Mouse (Mus musculus) CH12.LX (cell line): ENCODE measurements at regions not wholly inside any gene's neighbourhood (a gene's known extent, or its start where the extent isn't known, plus 50 kb on each side); places are given as distances from the start of the nearest gene placed in this dataset.

Experiments used
- DNase-seq: peaks from one replicate; pipeline ENCODE4 v3.0.0-alpha.2; 2013; ENCODE audit errors: extremely low read depth
- H3K27ac ChIP-seq: 2 replicates; pipeline ENCODE4 v1.5.1; 2012; ENCODE audit warnings: low read depth, mild to moderate bottlenecking, control low read depth, moderate library complexity; ENCODE audit not compliant: insufficient read depth
- H3K27me3 ChIP-seq: replicated peaks from 2 replicates; pipeline ENCODE3; 2012; ENCODE audit warnings: inconsistent platforms
- H3K36me3 ChIP-seq, 2 experiments: replicated peaks in 1 of 2; 2 replicates each; pipeline versions ENCODE3 to v1.6.1; 2012; ENCODE audit warnings: inconsistent platforms in 1 of 2, low read length in 1 of 2, mild to moderate bottlenecking in 1 of 2, mixed read lengths in 1 of 2, moderate library complexity in 1 of 2; ENCODE audit not compliant: control insufficient read depth in 1 of 2, insufficient read depth in 1 of 2
- H3K4me1 ChIP-seq, 2 experiments: 2 replicates each; pipeline ENCODE4 v1.6.1; 2012; ENCODE audit warnings: inconsistent platforms in 1 of 2, moderate library complexity in 1 of 2; ENCODE audit not compliant: insufficient read depth in 2 of 2, control insufficient read depth in 1 of 2
- H3K4me2 ChIP-seq: 2 replicates; pipeline ENCODE4 v1.6.1; 2012; ENCODE audit warnings: low read depth, mild to moderate bottlenecking, control low read depth; ENCODE audit not compliant: poor library complexity, insufficient read depth, severe bottlenecking
- H3K4me3 ChIP-seq, 3 experiments: fragments of 150-350 bp in 1 of 3; sonication (generic) in 1 of 3; replicated peaks in 1 of 3; 2 replicates each; pipeline versions ENCODE3 to v1.5.1; 2011 to 2012; ENCODE audit warnings: low read depth in 2 of 3, low read length in 2 of 3, mild to moderate bottlenecking in 2 of 3, moderate library complexity in 2 of 3, control low read depth in 1 of 3, improper control_type of control experiment in 1 of 3, inconsistent platforms in 1 of 3, mixed read lengths in 1 of 3; ENCODE audit not compliant: poor library complexity in 1 of 3
- H3K79me2 ChIP-seq: replicated peaks from 2 replicates; pipeline ENCODE4 v1.6.1; 2012; ENCODE audit warnings: mild to moderate bottlenecking, moderate library complexity; ENCODE audit not compliant: control insufficient read depth, poor library complexity, insufficient read depth, severe bottlenecking; ENCODE audit errors: extremely low read depth
- H3K9ac ChIP-seq: 2 replicates; pipeline ENCODE4 v1.6.1; 2012; ENCODE audit warnings: low read depth, mild to moderate bottlenecking, control low read depth, moderate library complexity; ENCODE audit not compliant: insufficient read depth
- H3K9me3 ChIP-seq: replicated peaks from 2 replicates; pipeline ENCODE3; 2012; ENCODE audit warnings: low read length, inconsistent platforms, mixed read lengths
- BHLHE40 ChIP-seq: IDR thresholded peaks from 2 replicates; pipeline ENCODE4 v1.6.1; 2011; ENCODE audit warnings: mild to moderate bottlenecking, low read depth, low read length, improper control_type of control experiment
- CHD1 ChIP-seq: IDR thresholded peaks from 2 replicates; pipeline ENCODE4 v1.6.1; 2012; ENCODE audit warnings: low read depth, low read length, improper control_type of control experiment, inconsistent platforms
- CHD2 ChIP-seq: IDR thresholded peaks from 2 replicates; pipeline ENCODE4 v1.6.1; 2011; ENCODE audit warnings: low read length, improper control_type of control experiment
- E2F4 ChIP-seq: IDR thresholded peaks from 2 replicates; pipeline ENCODE4 v1.6.1; 2011; ENCODE audit warnings: low read depth, low read length, improper control_type of control experiment; ENCODE audit not compliant: insufficient replicate concordance
- ELF1 ChIP-seq: IDR thresholded peaks from 2 replicates; pipeline ENCODE4 v1.6.1; 2014; ENCODE audit warnings: low read depth, mild to moderate bottlenecking, inconsistent platforms, low read length, improper control_type of control experiment
- EP300 ChIP-seq: IDR thresholded peaks from 2 replicates; pipeline ENCODE4 v1.6.1; 2011; ENCODE audit warnings: low read length, improper control_type of control experiment
- ETS1 ChIP-seq: conservative IDR thresholded peaks from 2 replicates; pipeline ENCODE4 v1.6.1; 2012; ENCODE audit warnings: low read depth, mild to moderate bottlenecking, inconsistent platforms, low read length, improper control_type of control experiment, moderate library complexity
- IRF4 ChIP-seq: IDR thresholded peaks from 2 replicates; pipeline ENCODE4 v1.6.1; 2014; ENCODE audit warnings: low read depth, mild to moderate bottlenecking, inconsistent platforms, low read length, improper control_type of control experiment
- JUND ChIP-seq: conservative IDR thresholded peaks from 2 replicates; pipeline ENCODE4 v1.6.1; 2011; ENCODE audit warnings: low read depth, low read length, improper control_type of control experiment
- MAZ ChIP-seq: IDR thresholded peaks from 2 replicates; pipeline ENCODE4 v1.6.1; 2012; ENCODE audit warnings: low read depth, mild to moderate bottlenecking, inconsistent platforms, low read length, improper control_type of control experiment, moderate library complexity
- MEF2A ChIP-seq: IDR thresholded peaks from 2 replicates; pipeline ENCODE4 v1.6.1; 2014; ENCODE audit warnings: low read depth, mild to moderate bottlenecking, inconsistent platforms, low read length, improper control_type of control experiment, borderline replicate concordance
- MYC ChIP-seq: IDR thresholded peaks from 2 replicates; pipeline ENCODE4 v1.6.1; 2011; ENCODE audit warnings: low read depth, mild to moderate bottlenecking, improper control_type of control experiment, low read length
- PAX5 ChIP-seq: IDR thresholded peaks from 2 replicates; pipeline ENCODE4 v1.6.1; 2012; ENCODE audit warnings: low read length, inconsistent platforms, mixed read lengths
- POLR2AphosphoS2 ChIP-seq: IDR thresholded peaks from 2 replicates; pipeline ENCODE4 v1.6.1; 2011; ENCODE audit warnings: low read depth, low read length, improper control_type of control experiment
- SMC3 ChIP-seq: IDR thresholded peaks from 2 replicates; pipeline ENCODE4 v1.6.1; 2011; ENCODE audit warnings: low read depth, low read length, improper control_type of control experiment
- TBP ChIP-seq: conservative IDR thresholded peaks from 2 replicates; pipeline ENCODE4 v1.6.1; 2011; ENCODE audit warnings: low read depth, low read length, improper control_type of control experiment
- USF1 ChIP-seq: IDR thresholded peaks from 2 replicates; pipeline ENCODE4 v1.6.1; 2014; ENCODE audit warnings: low read depth, mild to moderate bottlenecking, inconsistent platforms, low read length, improper control_type of control experiment
- USF2 ChIP-seq: conservative IDR thresholded peaks from 2 replicates; pipeline ENCODE4 v1.6.1; 2011; ENCODE audit warnings: low read depth, low read length, improper control_type of control experiment
- ZC3H11A ChIP-seq: IDR thresholded peaks from 2 replicates; pipeline ENCODE4 v1.6.1; 2012; ENCODE audit warnings: low read depth, mild to moderate bottlenecking, inconsistent platforms, low read length, improper control_type of control experiment
- dilution Hi-C: fragments of 300-500 bp; cut with MboI; formaldehyde crosslinking; loops from 2 replicates; pipeline ENCODE4 v1.14.3; 2020; ENCODE audit warnings: low sequenced_read_pairs; ENCODE audit not compliant: extremely low pct_unique_long_range_greater_than_20kb, extremely low pct_ligation_motif_present
- in situ Hi-C: fragments of 300-500 bp; cut with MboI; formaldehyde crosslinking; loops from 3 replicates; pipeline ENCODE4 v1.14.3; 2019; ENCODE audit warnings: low sequenced_read_pairs, low pct_ligation_motif_present, low pct_unique_long_range_greater_than_20kb, mixed read lengths

DNA sequence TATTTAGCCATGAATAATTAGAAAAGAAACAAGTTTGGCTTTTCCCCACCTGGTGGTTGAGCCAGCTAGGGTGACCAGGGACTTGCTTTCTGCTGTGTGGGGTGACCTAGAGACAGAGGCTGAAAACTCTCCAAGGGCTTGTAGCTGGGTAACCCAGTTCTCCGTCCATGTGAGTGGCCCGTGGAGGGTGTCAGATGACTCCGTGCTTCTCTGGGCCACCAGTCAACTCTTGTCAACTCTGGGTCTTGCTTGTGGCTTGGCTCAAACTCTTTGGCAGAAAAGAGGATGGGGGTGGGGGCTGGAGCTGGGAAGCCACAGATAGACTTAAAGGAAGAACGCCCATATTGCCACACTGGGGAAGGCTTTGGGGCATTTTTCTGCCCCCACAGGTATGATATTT is 547.3 kb upstream of the Gm19410 start:
- Histone ChIP-seq H3K9ac (no peak overlapping the region), H3K4me3 (no peak overlapping the region), H3K9me3 (no peaks in the 10 kb centered on the region), H3K36me3 (no peaks in the 10 kb centered on the region), H3K79me2 (no peaks in the 10 kb centered on the region), H3K27ac (no peak overlapping the region), H3K27me3 (no peaks in the 10 kb centered on the region), H3K4me2 (no peak overlapping the region), H3K4me1 (no peaks in the 10 kb centered on the region)
- in situ Hi-C loops, result no loop called here
- DNase-seq, result no peak
- TF ChIP-seq JUND, result no peak
- no peak for TF ChIP-seq E2F4
- no peak for TF ChIP-seq SMC3
- no peak for TF ChIP-seq EP300
- TF ChIP-seq ZC3H11A, result no peak
- TF ChIP-seq MAZ, result no peak
- TF ChIP-seq MYC, result no peak
- TF ChIP-seq ETS1, result no peak
- TF ChIP-seq IRF4, result no peak
- dilution Hi-C loops, result no loop called here

DNA sequence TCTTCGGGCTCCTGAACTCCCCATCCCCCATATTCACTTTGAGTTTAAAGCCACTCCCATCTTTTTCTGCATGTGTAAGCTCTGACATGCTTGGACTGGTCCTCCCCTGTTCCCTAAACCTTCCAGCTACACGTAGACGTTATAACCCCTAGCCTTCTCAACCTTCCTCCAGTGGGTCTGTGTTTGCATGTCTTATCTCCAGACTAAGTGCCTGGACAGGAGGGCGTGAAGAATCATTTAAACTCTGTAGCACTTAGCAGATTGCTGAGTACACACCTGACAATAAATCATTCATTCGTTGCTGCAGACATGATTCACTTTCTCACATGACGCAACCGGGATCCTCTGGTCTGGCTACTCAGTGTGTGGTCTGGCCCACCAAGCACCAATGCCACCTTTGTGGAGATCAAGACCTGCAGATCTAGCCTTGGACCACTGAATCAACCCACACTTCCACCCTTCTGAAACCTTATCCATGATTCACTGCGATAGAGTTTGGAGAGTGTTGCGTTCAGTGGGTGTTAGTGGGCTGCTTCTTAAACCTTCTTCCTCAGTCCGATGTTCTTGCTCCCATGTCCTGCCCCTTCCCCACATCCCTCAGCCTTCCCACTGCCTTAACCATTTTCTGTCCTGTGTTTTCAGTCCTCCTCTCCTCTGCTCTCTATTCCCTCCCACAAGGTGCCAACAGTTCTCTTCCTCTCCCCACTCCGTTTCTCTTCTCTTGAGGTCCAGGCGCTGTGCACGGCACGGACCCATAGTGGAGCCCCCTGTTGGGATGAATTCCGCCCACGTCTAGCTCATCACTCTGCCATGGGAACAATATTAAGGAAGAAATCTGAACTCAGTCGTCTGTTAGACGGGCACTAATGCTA is 541.3 kb upstream of the Gm19410 start:
- Histone ChIP-seq H3K36me3 (no peaks in the 10 kb centered on the region), H3K4me2 (no peak overlapping the region), H3K9me3 (no peaks in the 10 kb centered on the region), H3K27ac (no peak overlapping the region)
- no peak for TF ChIP-seq E2F4
- TF ChIP-seq MAZ, result no peak
- TF ChIP-seq USF2, result no peak
- TF ChIP-seq ETS1, result no peak
- TF ChIP-seq EP300, result no peak
- TF ChIP-seq, all 38 proteins: peak for 0
- in situ Hi-C loops (no loop called here), dilution Hi-C loops (no loop called here)
- Histone ChIP-seq H3K4me1 (no peaks in the 10 kb centered on the region), H3K79me2 (no peaks in the 10 kb centered on the region), H3K27me3 (no peaks in the 10 kb centered on the region), H3K9ac (no peak overlapping the region), H3K4me3 (no peak overlapping the region)
- DNase-seq, result no peak

DNA sequence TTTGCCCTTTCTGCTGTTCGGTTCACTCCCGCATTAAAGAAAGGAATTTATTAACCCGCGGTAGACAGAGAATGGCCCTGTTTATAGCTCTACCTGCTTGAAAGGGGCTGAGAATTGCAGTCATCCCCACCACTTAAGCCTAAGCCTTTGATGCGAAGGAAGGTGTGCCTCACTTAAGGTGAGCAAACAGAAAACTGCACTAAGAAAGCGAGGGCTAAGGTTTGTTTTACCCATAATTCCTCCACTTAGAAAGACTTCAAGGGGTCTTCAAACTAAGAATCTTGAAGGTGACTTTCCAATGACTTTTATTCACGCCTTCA is 540.7 kb upstream of the Gm19410 start:
- Histone ChIP-seq H3K9me3 (no peaks in the 10 kb centered on the region), H3K9ac (no peak overlapping the region), H3K27me3 (no peaks in the 10 kb centered on the region), H3K4me3 (no peak overlapping the region), H3K79me2 (no peaks in the 10 kb centered on the region), H3K36me3 (no peaks in the 10 kb centered on the region), H3K4me2 (no peak overlapping the region), H3K4me1 (no peaks in the 10 kb centered on the region), H3K27ac (no peak overlapping the region)
- no peak for DNase-seq
- TF ChIP-seq CHD1 (no peak), USF2 (no peak), EP300 (no peak), CHD2 (no peak), POLR2AphosphoS2 (no peak), PAX5 (no peak), TBP (no peak), JUND (no peak), ELF1 (no peak), MEF2A (no peak), USF1 (no peak), BHLHE40 (no peak)
- dilution Hi-C loops (no loop called here), in situ Hi-C loops (loop anchor here (25.0 kb wide), 1 partner anchor 237 kb away; no protein-coding TSS in a partner anchor)
